Mouse (Mus musculus): ENCODE data around the gene Dnaaf5. TPM values are rescaled to one million over a fixed set of nuclear protein-coding genes. Genes with fewer than 3 reads are reported as not detected.

The Dnaaf5 gene
- total and polyA plus RNA-seq, 2 experiments from 2014 or later: 2.2 to 16.3 TPM

- TF ChIP-seq CTCF (IDR thresholded peaks at IDR 0.05; ENCODE audit: low read depth): no peak
- no peaks in the 10 kb centered on the region for H3K27me3 ChIP-seq (ENCODE audit: insufficient read depth, low read length)
- no peak overlapping the region for H3K4me3 ChIP-seq (ENCODE audit: low read length)
- no peaks in the 10 kb centered on the region for H3K9me3 ChIP-seq (ENCODE audit: low read length)
- peaks cover 20% of the 10 kb centered on the region for H3K4me1 ChIP-seq (ENCODE audit: insufficient read depth, low read length)
- WGBS: 53% methylated on average over 14 of the region's 14 CpGs
- no peaks in the 10 kb centered on the region for H3K36me3 ChIP-seq (ENCODE audit: insufficient read depth, low read length)
- no peak overlapping the region for H3K4me2 ChIP-seq (ENCODE audit: low read depth, low read length)
- DNase-seq (ENCODE audit: low spot score) (peak; percentile 81), ATAC-seq (no peak)
- peak overlapping the region; percentile 29; the same call in 1 of the 2 replicates for H3K27ac ChIP-seq
- no peak overlapping the region for H3K9ac ChIP-seq (replicated peaks; ENCODE audit: low read length)
Measured at GRCm38 (mm10) chr5:139147178-139148078, 2.6 kb upstream of the Dnaaf5 start.

DNA sequence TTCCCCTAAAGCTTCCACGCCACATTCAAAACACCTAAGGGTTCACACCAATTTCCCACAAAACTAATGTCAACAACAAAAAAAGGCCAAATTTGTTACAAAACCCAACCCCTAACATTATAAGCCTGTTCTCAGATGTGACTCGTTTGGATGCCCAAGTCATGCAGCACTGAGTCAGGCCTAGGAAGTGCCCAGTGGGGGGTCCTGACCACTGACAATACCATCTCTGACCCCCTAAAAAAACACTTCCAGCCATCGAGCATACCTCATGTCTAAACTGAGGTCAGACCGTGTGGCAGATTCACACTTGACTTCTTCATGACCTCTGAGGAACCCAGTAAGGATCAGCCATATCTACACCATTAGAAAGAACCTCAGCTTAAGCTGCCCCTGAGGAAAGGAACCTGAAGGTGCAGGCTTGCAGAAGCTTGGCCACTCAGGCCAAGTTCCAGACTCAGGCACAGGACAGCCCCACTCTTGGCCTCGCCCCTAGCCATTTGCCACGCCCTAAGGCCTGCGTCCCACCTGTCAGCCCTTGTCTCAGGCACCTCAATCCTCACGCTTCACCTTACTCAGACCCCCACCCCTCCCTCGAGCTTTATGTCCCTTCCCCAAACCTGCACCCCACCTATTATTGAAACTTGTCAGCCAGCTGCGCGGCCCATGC is 884 bp upstream of the Dnaaf5 start:
- no peak for DNase-seq (ENCODE audit: low spot score)
- 21% methylated on average over 11 of the region's 11 CpGs for WGBS
- peak; percentile 19 for ATAC-seq
- Histone ChIP-seq H3K27ac (peak overlapping the region; percentile 74), H3K9ac (replicated peaks; ENCODE audit: low read length) (no peak overlapping the region), H3K9me3 (ENCODE audit: low read length) (no peaks in the 10 kb centered on the region), H3K27me3 (ENCODE audit: insufficient read depth, low read length) (no peaks in the 10 kb centered on the region), H3K4me3 (ENCODE audit: low read length) (peak overlapping the region; percentile 74), H3K4me1 (ENCODE audit: insufficient read depth, low read length) (peaks cover 20% of the 10 kb centered on the region), H3K4me2 (ENCODE audit: low read depth, low read length) (peak overlapping the region; percentile 84), H3K36me3 (ENCODE audit: insufficient read depth, low read length) (peaks cover 10% of the 10 kb centered on the region)
- no peak for TF ChIP-seq CTCF (IDR thresholded peaks at IDR 0.05; ENCODE audit: low read depth)

GRCm38 (mm10) chr5:139150603-139151031 is 594 bp downstream of the Dnaaf5 start:
- Histone ChIP-seq H3K27me3 (ENCODE audit: insufficient read depth, low read length) (no peaks in the 10 kb centered on the region), H3K9ac (replicated peaks; ENCODE audit: low read length) (peak overlapping the region; percentile 68), H3K4me2 (ENCODE audit: low read depth, low read length) (peak overlapping the region; percentile 84), H3K4me3 (ENCODE audit: low read length) (peak overlapping the region; percentile 74), H3K9me3 (ENCODE audit: low read length) (no peaks in the 10 kb centered on the region), H3K27ac (peak overlapping the region; percentile 74), H3K36me3 (ENCODE audit: insufficient read depth, low read length) (peaks cover 21% of the 10 kb centered on the region), H3K4me1 (ENCODE audit: insufficient read depth, low read length) (peaks cover 20% of the 10 kb centered on the region)
- ATAC-seq: peak; percentile 6
- DNase-seq (ENCODE audit: low spot score): peak; percentile 65
- WGBS: 2% methylated on average over 44 of the region's 45 CpGs
- TF ChIP-seq CTCF (IDR thresholded peaks at IDR 0.05; ENCODE audit: low read depth): no peak

- Histone ChIP-seq H3K4me2 (ENCODE audit: low read depth, low read length) (no peak overlapping the region), H3K36me3 (ENCODE audit: insufficient read depth, low read length) (peaks cover 4% of the 10 kb centered on the region), H3K4me3 (ENCODE audit: low read length) (no peak overlapping the region)
Measured at GRCm38 (mm10) chr5:139160899-139161298, 10.9 kb downstream of the Dnaaf5 start.

GRCm38 (mm10) chr5:139161632-139162031 is 11.6 kb downstream of the Dnaaf5 start:
- Histone ChIP-seq H3K27me3 (ENCODE audit: insufficient read depth, low read length) (no peaks in the 10 kb centered on the region), H3K27ac (no peak overlapping the region), H3K4me2 (ENCODE audit: low read depth, low read length) (no peak overlapping the region), H3K9ac (replicated peaks; ENCODE audit: low read length) (no peak overlapping the region), H3K4me3 (ENCODE audit: low read length) (no peak overlapping the region), H3K9me3 (ENCODE audit: low read length) (no peaks in the 10 kb centered on the region), H3K36me3 (ENCODE audit: insufficient read depth, low read length) (peaks cover 8% of the 10 kb centered on the region), H3K4me1 (ENCODE audit: insufficient read depth, low read length) (no peaks in the 10 kb centered on the region)
- no peak for DNase-seq (ENCODE audit: low spot score)
- ATAC-seq: no peak
- no peak for TF ChIP-seq CTCF (IDR thresholded peaks at IDR 0.05; ENCODE audit: low read depth)
- 88% methylated on average over 10 of the region's 10 CpGs for WGBS

More at GRCm38 (mm10) chr5:139160899-139161298, 10.9 kb downstream of the Dnaaf5 start:
- H3K4me1 ChIP-seq (ENCODE audit: insufficient read depth, low read length): no peaks in the 10 kb centered on the region
- ATAC-seq: no peak
- H3K27me3 ChIP-seq (ENCODE audit: insufficient read depth, low read length): no peaks in the 10 kb centered on the region
- TF ChIP-seq CTCF (IDR thresholded peaks at IDR 0.05; ENCODE audit: low read depth): no peak
- DNase-seq (ENCODE audit: low spot score): no peak
- no peaks in the 10 kb centered on the region for H3K9me3 ChIP-seq (ENCODE audit: low read length)
- H3K9ac ChIP-seq (replicated peaks; ENCODE audit: low read length): no peak overlapping the region
- 90% methylated on average over 8 of the region's 8 CpGs for WGBS
- H3K27ac ChIP-seq: no peak overlapping the region

DNA sequence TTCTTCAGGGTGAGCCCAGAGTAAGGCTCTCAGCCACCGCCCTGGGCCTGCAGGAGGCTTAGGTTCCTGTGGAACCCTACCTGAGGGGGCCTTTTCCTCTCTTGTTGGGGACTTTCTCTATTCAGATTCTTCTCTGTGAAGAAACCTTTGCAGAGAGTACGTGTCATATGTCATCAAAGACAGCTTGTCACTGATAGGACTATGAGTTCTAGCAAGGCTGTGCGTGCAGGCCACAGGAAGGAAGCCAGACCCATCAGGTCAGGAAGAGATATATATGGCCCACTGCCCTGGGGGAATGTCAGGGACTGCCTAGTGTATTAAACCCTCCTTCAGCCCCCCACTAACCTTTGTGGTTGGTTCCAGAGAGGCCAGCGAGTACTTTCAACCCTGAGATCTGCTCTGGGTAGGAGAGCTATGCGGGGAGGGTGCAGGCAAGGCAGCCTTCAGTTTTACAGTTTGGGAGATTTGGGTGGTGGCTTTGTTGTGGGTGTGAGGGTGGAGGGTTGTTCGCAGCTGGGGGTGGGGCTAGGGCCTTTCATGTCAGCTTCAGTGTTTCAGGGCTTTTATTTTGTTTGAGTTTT is 16.8 kb downstream of the Dnaaf5 start:
- Histone ChIP-seq H3K36me3 (ENCODE audit: insufficient read depth, low read length) (peaks cover 43% of the 10 kb centered on the region), H3K27ac (no peak overlapping the region), H3K4me3 (ENCODE audit: low read length) (no peak overlapping the region), H3K27me3 (ENCODE audit: insufficient read depth, low read length) (no peaks in the 10 kb centered on the region), H3K4me1 (ENCODE audit: insufficient read depth, low read length) (no peaks in the 10 kb centered on the region), H3K9me3 (ENCODE audit: low read length) (no peaks in the 10 kb centered on the region), H3K4me2 (ENCODE audit: low read depth, low read length) (no peak overlapping the region), H3K9ac (replicated peaks; ENCODE audit: low read length) (no peak overlapping the region)
- WGBS: 90% methylated on average over 6 of the region's 6 CpGs
- TF ChIP-seq CTCF (IDR thresholded peaks at IDR 0.05; ENCODE audit: low read depth): no peak
- DNase-seq (ENCODE audit: low spot score): no peak
- no peak for ATAC-seq
